Mouse (Mus musculus) kidney, adult 2 months (tissue): Measurements from ENCODE around the gene Atg5.

Experiments used
- CTCF ChIP-seq: fragments of 200-500 bp; conservative IDR thresholded peaks from 2 replicates; pipeline ENCODE4 v1.5.1; 2011; ENCODE audit warnings: low read depth, mild to moderate bottlenecking, control low read depth, low read length, moderate library complexity, mixed read lengths; ENCODE audit not compliant: insufficient read depth, insufficient read length
- POLR2A ChIP-seq: fragments of 200-500 bp; IDR thresholded peaks from one replicate; pipeline ENCODE4 v1.6.1; 2011; ENCODE audit warnings: low read depth, low read length, control low read depth

GRCm38 (mm10) chr10:44330717-44331116, 62.6 kb downstream of the Atg5 start:
- TF ChIP-seq CTCF = no peak
- TF ChIP-seq POLR2A = no peak
